Mouse (Mus musculus) gastrocnemius, postnatal 36 days (tissue): ENCODE data around the gene Rab3il1. TPM values are rescaled to one million over a fixed set of nuclear protein-coding genes. Genes with fewer than 3 reads are reported as not detected.

Experiments
- DNase-seq, 2 experiments: peaks; one replicate each; pipeline ENCODE4 v3.0.0; 2022
- intact Hi-C: fragments of 180-260 bp; cut with DNase I; formaldehyde crosslinking; loops from one replicate; pipeline ENCODE4 v1.15.1; 2025
- total RNA-seq, 2 experiments: library from RNA; stranded (reverse); gene quantifications; 2 replicates each; pipeline ENCODE4 v1.2.3; 2021

Rab3il1 gene
- total RNA-seq, 2 experiments from 2014 or later, result 4.5 to 4.6 TPM

- intact Hi-C loops, result no loop called here
- DNase-seq, result no peak
Measured at GRCm38 (mm10) chr19:10082105-10082504, 80.6 kb downstream of the Rab3il1 start.

DNA sequence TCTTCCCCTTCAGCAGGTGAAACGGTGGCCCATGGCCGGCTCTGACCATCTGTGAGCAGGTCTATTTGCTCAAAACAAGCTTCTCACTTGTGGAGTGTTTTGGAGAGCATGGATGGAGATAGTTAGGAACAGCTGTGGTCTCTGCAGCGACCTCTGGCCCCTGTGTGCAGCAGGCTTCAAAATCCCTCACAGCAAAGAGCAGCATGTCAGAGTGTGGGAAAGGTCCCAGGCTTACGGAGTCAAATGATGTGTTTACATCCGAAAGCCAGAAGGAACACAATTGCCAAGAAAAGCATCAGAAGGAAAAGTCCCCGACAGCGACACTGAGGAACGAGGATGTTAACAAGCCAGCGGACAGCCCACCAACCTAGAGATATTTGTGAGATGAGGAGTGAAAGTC is 84.0 kb downstream of the Rab3il1 start:
- DNase-seq, result no peak
- intact Hi-C loops, result no loop called here

DNA sequence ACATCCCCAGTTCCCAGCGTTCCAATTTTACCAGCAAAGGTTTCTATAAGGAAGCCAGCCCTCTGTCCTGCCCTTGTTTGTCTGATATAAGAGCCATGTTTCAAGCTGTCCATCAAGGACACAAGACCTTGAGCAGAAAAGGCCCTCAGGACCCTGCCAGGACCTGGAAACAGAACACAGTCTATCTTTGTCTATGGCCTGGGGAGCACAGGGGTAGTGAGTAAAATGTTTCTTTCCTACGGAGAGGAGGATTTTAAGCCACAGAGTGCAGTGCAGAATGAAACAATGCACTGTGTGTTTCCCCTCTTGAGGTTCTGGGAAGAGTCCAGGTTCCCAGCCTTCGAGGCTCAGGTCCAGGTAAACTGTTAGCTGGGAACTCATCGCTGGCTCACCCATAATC is 85.5 kb downstream of the Rab3il1 start:
- intact Hi-C loops, result no loop called here
- DNase-seq, result no peak

Other genes starting within 250 kb of the Rab3il1 start
- gene Scgb2a2, start 154.1 kb upstream of the Rab3il1 start, total RNA-seq, result not detected
- gene Incenp, start 102.1 kb upstream of the Rab3il1 start, total RNA-seq, result 1 to 10 TPM; 1.9 to 6.4 TPM
- gene Fth1, start 21.1 kb upstream of the Rab3il1 start, total RNA-seq, result 1,000 to 10,000 TPM; 1,946 to 2,068 TPM
- under 1 TPM in 1 of 2 experiments, not detected in 1; 0.15 TPM for gene Best1, start within 50 bp of the Rab3il1 start, total RNA-seq
- gene Fads3, start 39.9 kb downstream of the Rab3il1 start, total RNA-seq, result 1 to 10 TPM; 2.4 to 2.9 TPM
- 1 to 10 TPM; 2.2 to 2.4 TPM for gene Fads2, start 100.1 kb downstream of the Rab3il1 start, total RNA-seq
- gene Fads1, start 181.2 kb downstream of the Rab3il1 start, total RNA-seq, result 1 to 10 TPM; 5.3 to 6.3 TPM
- gene Tmem258, start 202.3 kb downstream of the Rab3il1 start, total RNA-seq, result 10 to 100 TPM; 75.5 to 81.9 TPM
- gene Fen1, start 202.5 kb downstream of the Rab3il1 start, total RNA-seq, result 1 to 10 TPM; 3.1 to 3.9 TPM
- gene Myrf, start 239.1 kb downstream of the Rab3il1 start, total RNA-seq, result under 1 TPM in 1 of 2 experiments, not detected in 1; 0.08 TPM